ENCODE assay signal across 18 mouse cellular contexts in genomic region chr3:117108966-117109700, GRCm38 (mm10).
DNase-seq lines count a peak whose midpoint lies in the region; ATAC-seq and TF ChIP-seq lines count a peak whose summit lies in the region.
"Had no signal": no experiment of that assay in that cellular context is flagged by ENCODE, and none has a peak within 500 bp of the region (broad histone marks: within the 10 kb centered on the region; RNA-seq: fewer than 3 reads in every experiment).

No protein-coding gene starts in this region.

- peak; percentile 11 to 26 for DNase-seq in heart, adult 9 months (ENCODE audit: low spot score in 2 of 2)
- no peak for DNase-seq in heart, postnatal 36 days
- DNase-seq in lung, postnatal 10 days = peak; percentile 9
- DNase-seq in lung, postnatal 0 days (ENCODE audit: low spot score) = no peak
- no peak for DNase-seq in cerebellum, adult 18-20 months
- DNase-seq: adrenal gland, postnatal 10 days; cerebellum, postnatal 10 days; lung, postnatal 4 days; right cerebral cortex, postnatal 4 days; thymus, adult 2 months had no signal

- no peak overlapping the region for H3K4me3 ChIP-seq in lung, postnatal 0 days (ENCODE audit: low read depth, low read length)
- no peak overlapping the region for H3K4me3 ChIP-seq in heart, embryonic 15.5 days
- H3K4me3 ChIP-seq: embryonic facial prominence, embryonic 15.5 days; forebrain, embryonic 12.5 days; liver, embryonic 15.5 days; midbrain, embryonic 12.5 days; neural tube, embryonic 15.5 days had no signal

- H3K4me1 ChIP-seq in lung, postnatal 0 days (ENCODE audit: insufficient read depth, low read depth, low read length) = no peaks in the 10 kb centered on the region
- H3K4me1 ChIP-seq in heart, embryonic 15.5 days (replicated peaks) = no peaks in the 10 kb centered on the region
- H3K4me1 ChIP-seq: forebrain, embryonic 12.5 days; liver, embryonic 15.5 days; neural tube, embryonic 15.5 days had no signal

- H3K4me2 ChIP-seq in lung, postnatal 0 days (replicated peaks; ENCODE audit: low read depth, low read length) = no peak overlapping the region
- H3K4me2 ChIP-seq in heart, embryonic 15.5 days = no peak overlapping the region
- H3K4me2 ChIP-seq: embryonic facial prominence, embryonic 15.5 days; forebrain, embryonic 12.5 days; liver, embryonic 15.5 days; midbrain, embryonic 12.5 days; neural tube, embryonic 15.5 days had no signal

- H3K27ac ChIP-seq in lung, postnatal 0 days (ENCODE audit: low read length) = no peak overlapping the region
- H3K27ac ChIP-seq in heart, embryonic 15.5 days = 0 out of 2 replicates have a peak overlapping the region, but pooled peaks have one; percentile 24
- H3K27ac ChIP-seq: embryonic facial prominence, embryonic 15.5 days; forebrain, embryonic 12.5 days; liver, embryonic 15.5 days; midbrain, embryonic 12.5 days; neural tube, embryonic 15.5 days had no signal

- WGBS in lung, postnatal 0 days = 35% methylated on average over 8 of the region's 8 CpGs
- WGBS in heart, embryonic 15.5 days = 51% methylated on average over 8 of the region's 8 CpGs

- no peaks in the 10 kb centered on the region for H3K9me3 ChIP-seq in lung, postnatal 0 days (ENCODE audit: low read length)
- H3K9me3 ChIP-seq in heart, embryonic 15.5 days (replicated peaks) = no peaks in the 10 kb centered on the region
- H3K9me3 ChIP-seq: embryonic facial prominence, embryonic 15.5 days; forebrain, embryonic 12.5 days; liver, embryonic 15.5 days; midbrain, embryonic 12.5 days; neural tube, embryonic 15.5 days had no signal

- TF ChIP-seq EP300 in lung, postnatal 0 days (IDR thresholded peaks at IDR 0.05) = no peak

- intact Hi-C loops in heart, postnatal 36 days (cut with DNase I) = loop anchor here (5.0 kb wide), 1 partner anchor 142 kb away; the partner anchor contains the start of genes 4930455H04Rik and Palmd

- no peak for ATAC-seq in lung, postnatal 0 days
- no peak for ATAC-seq in heart, embryonic 15.5 days (replicated peaks; ENCODE audit: insufficient number of reproducible peaks, insufficient read depth, low FRiP score, low read depth)
- ATAC-seq in inflammation-experienced regulatory T-cells, adult 6 months = no peak
- ATAC-seq: hindbrain, embryonic 16.5 days had no signal

- H3K36me3 ChIP-seq in lung, postnatal 0 days (ENCODE audit: insufficient read depth, low read length) = no peaks in the 10 kb centered on the region
- no peaks in the 10 kb centered on the region for H3K36me3 ChIP-seq in heart, embryonic 15.5 days
- H3K36me3 ChIP-seq: embryonic facial prominence, embryonic 15.5 days; forebrain, embryonic 12.5 days; liver, embryonic 15.5 days; midbrain, embryonic 12.5 days; neural tube, embryonic 15.5 days had no signal

- no peaks in the 10 kb centered on the region for H3K27me3 ChIP-seq in lung, postnatal 0 days (replicated peaks; ENCODE audit: insufficient read depth, low read length)
- H3K27me3 ChIP-seq in heart, embryonic 15.5 days = no peaks in the 10 kb centered on the region
- H3K27me3 ChIP-seq: embryonic facial prominence, embryonic 15.5 days; forebrain, embryonic 12.5 days; liver, embryonic 15.5 days; midbrain, embryonic 12.5 days; neural tube, embryonic 15.5 days had no signal

- no peak overlapping the region for H3K9ac ChIP-seq in lung, postnatal 0 days (replicated peaks; ENCODE audit: low read depth)
- no peak overlapping the region for H3K9ac ChIP-seq in heart, embryonic 15.5 days
- H3K9ac ChIP-seq: embryonic facial prominence, embryonic 15.5 days; forebrain, embryonic 12.5 days; liver, embryonic 15.5 days; midbrain, embryonic 12.5 days; neural tube, embryonic 15.5 days had no signal

- TF ChIP-seq CTCF in lung, postnatal 0 days (IDR thresholded peaks at IDR 0.05) = no peak

Comparison
In these comparisons a context has a peak if more than half of its experiments do, and no peak if none do; other contexts are left out.
1. DNase-seq: peak in heart, adult 9 months (2 of 2) and lung, postnatal 10 days (single experiment); none in heart, postnatal 36 days (0 of 2), lung, postnatal 0 days (single experiment) and cerebellum, adult 18-20 months (0 of 2).